Mouse (Mus musculus) hindbrain, embryonic 13.5 days (tissue): ENCODE measurements around the gene AC134908.4. TPM values are rescaled to one million over a fixed set of nuclear protein-coding genes. Genes with fewer than 3 reads are reported as not detected.
A peak's percentile ranks its signal among the peaks of the same experiment; 100 is the strongest.

Experiments
- ATAC-seq: fragments of 200-750 bp; cut with Nextera tagmentation; 2 replicates; pipeline ENCODE4 v1.8.0; 2017; ENCODE audit warnings: moderate TSS enrichment; ENCODE audit not compliant: low FRiP score
- H3K27ac ChIP-seq: fragments of 300-500 bp; sonication (generic); 2 replicates; pipeline ENCODE4 v1.5.1; 2015; ENCODE audit warnings: inconsistent platforms, mild to moderate bottlenecking, moderate library complexity
- H3K27me3 ChIP-seq: fragments of 300-500 bp; sonication (generic); 2 replicates; pipeline ENCODE4 v1.6.1; 2015; ENCODE audit warnings: mild to moderate bottlenecking, inconsistent platforms
- H3K36me3 ChIP-seq: fragments of 300-500 bp; sonication (generic); 2 replicates; pipeline ENCODE4 v1.6.1; 2015; ENCODE audit warnings: mild to moderate bottlenecking, inconsistent platforms
- H3K4me1 ChIP-seq: fragments of 300-500 bp; sonication (generic); replicated peaks from 2 replicates; pipeline ENCODE4 v1.6.1; 2015; ENCODE audit warnings: inconsistent platforms
- H3K4me2 ChIP-seq: fragments of 300-500 bp; sonication (generic); 2 replicates; pipeline ENCODE4 v1.6.1; 2015; ENCODE audit warnings: inconsistent platforms, mild to moderate bottlenecking, moderate library complexity
- H3K4me3 ChIP-seq: fragments of 300-500 bp; sonication (generic); 2 replicates; pipeline ENCODE4 v1.5.1; 2015; ENCODE audit warnings: mild to moderate bottlenecking, inconsistent platforms
- H3K9ac ChIP-seq: fragments of 300-500 bp; sonication (generic); 2 replicates; pipeline ENCODE4 v1.6.1; 2015; ENCODE audit warnings: mild to moderate bottlenecking, inconsistent platforms
- H3K9me3 ChIP-seq: fragments of 300-500 bp; sonication (generic); 2 replicates; pipeline ENCODE4 v1.6.1; 2016; ENCODE audit warnings: inconsistent platforms
- WGBS: fragments of 180-500 bp; shearing (Covaris S2); methylation state at CpG from one replicate; pipeline ENCODE4 v1.1.7; 2015; 5-methylcytosine and 5-hydroxymethylcytosine counted together
- polyA plus RNA-seq: library from polyadenylated mRNA; unstranded; fragments of >200 nt; fragmentation: Nextera tagmentation; extraction: Ambion mirVana; gene quantifications from 2 replicates; pipeline ENCODE4 v1.2.1, GENCODE M21; 2015

AC134908.4 gene
- polyA plus RNA-seq, 1 experiment from 2014 or later, result 0.60 TPM

GRCm38 (mm10) chr17:25829558-25830017 is 34.1 kb upstream of the AC134908.4 start:
- Histone ChIP-seq H3K4me1 (peaks cover 85% of the 10 kb centered on the region), H3K9me3 (no peaks in the 10 kb centered on the region), H3K27me3 (no peaks in the 10 kb centered on the region), H3K36me3 (peaks cover 51% of the 10 kb centered on the region), H3K27ac (peak overlapping the region; percentile 95), H3K4me3 (peak overlapping the region; percentile 67), H3K4me2 (peak overlapping the region; percentile 92), H3K9ac (peak overlapping the region; percentile 89)
- ATAC-seq, result no peak
- WGBS, result 40% methylated on average over 8 of the region's 8 CpGs

GRCm38 (mm10) chr17:25828712-25829557 is 33.5 kb upstream of the AC134908.4 start, which contains the start of gene Jmjd8:
Gene Jmjd8 (plus strand): TSS chr17:25828867.
- WGBS, result 1% methylated on average over 32 of the region's 32 CpGs
- H3K36me3 ChIP-seq, result peaks cover 51% of the 10 kb centered on the region
- peak within 1 kb of the TSS; percentile 95 for H3K27ac ChIP-seq
- peak within 1 kb of the TSS; percentile 67 for H3K4me3 ChIP-seq
- peak within 1 kb of the TSS; percentile 92 for H3K4me2 ChIP-seq
- H3K27me3 ChIP-seq, result no peaks in the 10 kb centered on the region
- peaks cover 85% of the 10 kb centered on the region for H3K4me1 ChIP-seq
- peak within 1 kb of the TSS; percentile 89 for H3K9ac ChIP-seq
- ATAC-seq, result peak; percentile 60
- H3K9me3 ChIP-seq, result no peaks in the 10 kb centered on the region

GRCm38 (mm10) chr17:25828223-25828594 is 32.8 kb upstream of the AC134908.4 start:
- H3K27me3 ChIP-seq, result no peaks in the 10 kb centered on the region
- H3K4me2 ChIP-seq, result peak overlapping the region; percentile 92
- H3K9ac ChIP-seq, result peak overlapping the region; percentile 89
- H3K27ac ChIP-seq, result peak overlapping the region; percentile 95
- H3K36me3 ChIP-seq, result peaks cover 51% of the 10 kb centered on the region
- peak overlapping the region; percentile 67 for H3K4me3 ChIP-seq
- H3K4me1 ChIP-seq, result peaks cover 82% of the 10 kb centered on the region
- 84% methylated on average over 8 of the region's 8 CpGs for WGBS
- ATAC-seq, result no peak
- no peaks in the 10 kb centered on the region for H3K9me3 ChIP-seq

- H3K27ac ChIP-seq, result no peak overlapping the region; the same call in 1 of the 2 replicates
- H3K36me3 ChIP-seq, result peaks cover 51% of the 10 kb centered on the region
Measured at GRCm38 (mm10) chr17:25827546-25828222, 32.2 kb upstream of the AC134908.4 start.

GRCm38 (mm10) chr17:25827011-25827410 is 31.6 kb upstream of the AC134908.4 start:
- ATAC-seq, result no peak
- WGBS, result 97% methylated on average over 13 of the region's 13 CpGs
- Histone ChIP-seq H3K9me3 (no peaks in the 10 kb centered on the region), H3K9ac (0 out of 2 replicates have a peak overlapping the region, but pooled peaks have one; percentile 13), H3K4me2 (no peak overlapping the region), H3K4me3 (no peak overlapping the region), H3K27me3 (no peaks in the 10 kb centered on the region), H3K4me1 (peaks cover 82% of the 10 kb centered on the region), H3K36me3 (peaks cover 51% of the 10 kb centered on the region), H3K27ac (no peak overlapping the region)

More at GRCm38 (mm10) chr17:25827546-25828222, 32.2 kb upstream of the AC134908.4 start:
- H3K4me1 ChIP-seq, result peaks cover 85% of the 10 kb centered on the region
- peak overlapping the region; percentile 89 for H3K9ac ChIP-seq
- no peak for ATAC-seq
- WGBS, result 87% methylated on average over 22 of the region's 22 CpGs
- H3K27me3 ChIP-seq, result no peaks in the 10 kb centered on the region
- H3K4me2 ChIP-seq, result peak overlapping the region; percentile 92; the same call in 1 of the 2 replicates
- no peak overlapping the region for H3K4me3 ChIP-seq
- no peaks in the 10 kb centered on the region for H3K9me3 ChIP-seq

- H3K36me3 ChIP-seq, result peaks cover 44% of the 10 kb centered on the region
- no peak overlapping the region for H3K27ac ChIP-seq
- H3K4me1 ChIP-seq, result peaks cover 73% of the 10 kb centered on the region
- H3K9ac ChIP-seq, result 0 out of 2 replicates have a peak overlapping the region, but pooled peaks have one; percentile 8
- H3K27me3 ChIP-seq, result no peaks in the 10 kb centered on the region
- 96% methylated on average over 27 of the region's 27 CpGs for WGBS
- H3K4me2 ChIP-seq, result no peak overlapping the region
- H3K4me3 ChIP-seq, result no peak overlapping the region
- no peak for ATAC-seq
- no peaks in the 10 kb centered on the region for H3K9me3 ChIP-seq
Measured at GRCm38 (mm10) chr17:25825984-25826570, 30.6 kb upstream of the AC134908.4 start.

- H3K27me3 ChIP-seq, result peaks cover 2% of the 10 kb centered on the region; the same call in 1 of the 2 replicates
- H3K36me3 ChIP-seq, result peaks cover 38% of the 10 kb centered on the region
- ATAC-seq, result no peak
- H3K27ac ChIP-seq, result no peak overlapping the region
- no peak overlapping the region for H3K4me3 ChIP-seq
- 90% methylated on average over 6 of the region's 6 CpGs for WGBS
- H3K4me1 ChIP-seq, result peaks cover 66% of the 10 kb centered on the region
- H3K4me2 ChIP-seq, result peak overlapping the region; percentile 92; the same call in 1 of the 2 replicates
- H3K9ac ChIP-seq, result 0 out of 2 replicates have a peak overlapping the region, but pooled peaks have one; percentile 8
- no peaks in the 10 kb centered on the region for H3K9me3 ChIP-seq
Measured at GRCm38 (mm10) chr17:25825311-25825710, 29.9 kb upstream of the AC134908.4 start.

- Histone ChIP-seq H3K9ac (peak overlapping the region; percentile 87), H3K4me3 (peak overlapping the region; percentile 61), H3K36me3 (peaks cover 38% of the 10 kb centered on the region), H3K9me3 (no peaks in the 10 kb centered on the region), H3K4me2 (peak overlapping the region; percentile 92), H3K27me3 (peaks cover 9% of the 10 kb centered on the region), H3K27ac (no peak overlapping the region), H3K4me1 (peaks cover 58% of the 10 kb centered on the region)
- 76% methylated on average over 17 of the region's 17 CpGs for WGBS
- no peak for ATAC-seq
Measured at GRCm38 (mm10) chr17:25824362-25825142, 29.1 kb upstream of the AC134908.4 start.

GRCm38 (mm10) chr17:25823452-25823851 is 28.0 kb upstream of the AC134908.4 start, which contains the start of gene Wdr24:
Gene Wdr24 (plus strand): TSS chr17:25823627.
- Histone ChIP-seq H3K4me1 (peaks cover 55% of the 10 kb centered on the region), H3K9ac (peak within 1 kb of the TSS; percentile 87), H3K27me3 (peaks cover 20% of the 10 kb centered on the region), H3K9me3 (no peaks in the 10 kb centered on the region), H3K27ac (peak within 1 kb of the TSS; percentile 66), H3K4me2 (peak within 1 kb of the TSS; percentile 92), H3K36me3 (peaks cover 48% of the 10 kb centered on the region), H3K4me3 (peak within 1 kb of the TSS; percentile 61)
- ATAC-seq, result peak; percentile 56; the same call in 1 of the 2 replicates
- under 1% methylated on average over 18 of the region's 18 CpGs for WGBS

- no peak for ATAC-seq
- no peak overlapping the region for H3K4me2 ChIP-seq
- peaks cover 36% of the 10 kb centered on the region for H3K27me3 ChIP-seq
- H3K27ac ChIP-seq, result no peak overlapping the region
- no peak overlapping the region for H3K9ac ChIP-seq
- peaks cover 44% of the 10 kb centered on the region for H3K36me3 ChIP-seq
- 9% methylated on average over 46 of the region's 46 CpGs for WGBS
- H3K9me3 ChIP-seq, result no peaks in the 10 kb centered on the region
- no peak overlapping the region for H3K4me3 ChIP-seq
- H3K4me1 ChIP-seq, result peaks cover 12% of the 10 kb centered on the region
Measured at GRCm38 (mm10) chr17:25818851-25819780, 23.7 kb upstream of the AC134908.4 start.
